Mouse (Mus musculus) mouse embryonic stem cell (cell line): Measurements from ENCODE around the gene Spdye4b.

Experiments used
- in situ Hi-C, 2 experiments: fragments of 300-500 bp; cut with MboI; formaldehyde crosslinking; loops; 1 replicate in 1 of 2; 3 replicates in 1 of 2; pipeline ENCODE4 v1.14.3; 2019 to 2020; ENCODE audit warnings: low sequenced_read_pairs in 2 of 2, low pct_unique_long_range_greater_than_20kb in 1 of 2, mixed read lengths in 1 of 2; ENCODE audit not compliant: unreplicated experiment in 1 of 2

Spdye4b gene

GRCm38 (mm10) chr5:143195166-143195565 is 14.3 kb downstream of the Spdye4b start:
- in situ Hi-C loops = loop anchor here in 1 of 2 experiments (25.0 kb wide), 1 partner anchor 92 kb away; the partner anchor contains the start of gene Zfp853

DNA sequence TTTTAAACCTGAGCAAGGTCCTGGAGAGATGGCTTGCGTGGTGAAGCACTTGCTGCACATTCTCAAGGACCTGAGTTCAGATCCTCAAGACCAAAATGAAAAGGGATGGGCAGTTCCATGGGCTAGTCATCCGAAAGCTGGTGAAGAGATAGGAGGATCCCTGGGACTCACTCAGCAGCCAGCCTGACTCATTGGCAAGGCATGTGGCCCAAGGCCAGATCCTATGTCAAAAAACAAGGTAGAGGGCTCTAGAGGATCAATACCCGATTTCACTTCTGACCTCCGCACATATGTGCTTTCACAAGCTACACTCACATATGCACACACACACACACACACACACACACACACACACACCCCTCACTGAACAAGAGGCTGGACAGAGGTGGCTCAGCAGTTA is 15.7 kb downstream of the Spdye4b start:
- in situ Hi-C loops = loop anchor here in 1 of 2 experiments (25.0 kb wide), 1 partner anchor 91 kb away; the partner anchor contains the start of gene Zfp853

DNA sequence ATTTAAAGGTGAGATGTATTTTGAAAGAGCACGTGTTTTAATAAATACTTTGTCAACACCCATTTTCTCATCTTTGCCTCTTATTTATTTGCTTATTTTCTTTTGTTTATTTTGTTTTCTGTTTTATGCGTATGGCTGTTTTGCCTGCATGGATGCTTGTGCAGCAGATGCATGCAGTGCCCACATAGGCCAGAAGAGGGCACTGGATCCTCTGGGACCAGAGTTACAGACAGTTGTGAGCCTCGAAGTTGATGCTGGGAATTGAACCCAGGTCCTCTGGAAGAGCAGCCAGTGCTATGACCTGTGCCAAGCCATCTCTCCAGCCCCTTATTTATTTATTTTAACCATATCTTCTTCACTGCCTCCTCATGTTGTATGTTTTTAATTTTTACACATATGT is 24.2 kb downstream of the Spdye4b start:
- in situ Hi-C loops = no loop called here

GRCm38 (mm10) chr5:143213832-143214231 is 33.0 kb downstream of the Spdye4b start:
- in situ Hi-C loops = no loop called here

DNA sequence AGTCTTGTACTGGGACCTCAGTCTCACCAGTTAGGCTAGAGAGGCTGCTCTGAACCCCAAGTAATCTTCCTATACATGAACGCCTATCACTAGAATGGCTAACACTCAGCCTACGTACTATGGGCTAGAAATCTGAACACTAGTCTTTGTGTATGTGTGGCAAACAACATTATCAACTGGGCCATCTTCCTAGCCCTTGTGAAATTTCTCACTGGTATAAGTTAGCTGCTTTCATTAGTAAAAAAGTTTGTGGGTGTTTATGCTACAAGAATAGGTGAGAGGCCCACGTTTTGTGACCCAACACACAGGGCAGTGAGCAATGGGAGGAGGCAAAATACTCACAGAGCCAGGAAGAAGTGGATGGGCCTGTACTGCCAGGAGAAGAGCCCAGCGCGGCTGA is 40.2 kb downstream of the Spdye4b start:
- in situ Hi-C loops = no loop called here

DNA sequence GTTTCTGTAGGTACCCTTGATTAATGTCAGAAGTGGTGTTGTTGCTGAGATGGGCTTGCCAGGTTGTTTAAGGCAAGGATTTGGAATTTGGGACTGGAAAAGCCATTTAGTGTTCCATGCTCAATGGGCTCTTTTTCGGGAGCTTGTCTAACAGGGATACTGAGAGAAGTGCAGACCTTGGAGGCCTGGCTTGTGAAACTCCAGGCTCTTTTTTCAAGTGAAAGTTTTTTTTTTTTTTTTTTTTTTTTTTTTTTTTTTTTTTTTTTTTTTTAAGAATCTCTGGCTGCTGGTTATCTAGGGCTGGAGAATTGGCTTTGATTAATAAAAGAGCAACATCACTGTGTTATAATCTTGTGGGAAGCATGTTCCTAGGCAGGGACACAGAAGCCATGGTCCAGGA is 41.5 kb downstream of the Spdye4b start:
- in situ Hi-C loops = no loop called here

GRCm38 (mm10) chr5:143226790-143227189 is 46.0 kb downstream of the Spdye4b start, which contains the start of gene Spdye4a:
Spdye4a (minus strand) TSS chr5:143226890.
- in situ Hi-C loops = no loop called here

DNA sequence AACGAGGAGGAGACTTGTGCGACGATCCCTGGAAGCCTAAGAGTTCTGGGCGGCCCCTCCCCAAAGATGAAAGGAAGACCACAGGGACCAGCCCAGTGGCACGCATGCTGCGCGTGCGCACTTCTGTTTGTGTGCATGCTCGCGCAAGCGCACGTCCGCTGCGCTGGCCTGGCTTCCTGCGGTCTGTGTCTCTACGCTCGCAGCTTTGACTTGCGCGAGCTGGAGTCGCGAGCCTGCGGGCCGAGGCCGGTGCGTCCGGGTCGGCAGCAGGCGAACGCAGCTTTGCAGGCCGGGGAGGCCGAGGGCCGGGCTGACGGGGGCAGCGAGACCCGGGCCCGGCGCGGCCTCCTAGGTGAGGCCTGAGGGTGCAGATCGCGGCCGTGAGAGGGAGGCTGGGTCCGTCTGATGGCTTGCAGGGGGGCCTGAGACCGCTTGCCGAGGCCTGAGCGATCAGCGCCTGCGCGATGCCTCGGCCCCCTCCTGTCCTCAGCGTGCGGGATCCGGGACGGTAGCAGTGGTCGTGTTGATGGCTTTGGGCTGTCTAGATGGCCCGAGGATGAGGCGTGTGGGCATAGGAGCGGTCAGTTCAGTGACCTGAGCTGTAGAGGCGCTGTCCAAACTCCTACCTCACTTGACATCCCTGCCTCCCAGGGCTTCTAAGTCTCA is 54.3 kb downstream of the Spdye4b start, which contains the start of gene Zfp12:
Zfp12 (plus strand) TSS at position 136 of the 666 bp plus-strand sequence.
- in situ Hi-C loops = loop anchor here in 1 of 2 experiments (10.0 kb wide), 1 partner anchor 50 kb away; the partner anchor contains the start of genes Rbak and Spdye4b

DNA sequence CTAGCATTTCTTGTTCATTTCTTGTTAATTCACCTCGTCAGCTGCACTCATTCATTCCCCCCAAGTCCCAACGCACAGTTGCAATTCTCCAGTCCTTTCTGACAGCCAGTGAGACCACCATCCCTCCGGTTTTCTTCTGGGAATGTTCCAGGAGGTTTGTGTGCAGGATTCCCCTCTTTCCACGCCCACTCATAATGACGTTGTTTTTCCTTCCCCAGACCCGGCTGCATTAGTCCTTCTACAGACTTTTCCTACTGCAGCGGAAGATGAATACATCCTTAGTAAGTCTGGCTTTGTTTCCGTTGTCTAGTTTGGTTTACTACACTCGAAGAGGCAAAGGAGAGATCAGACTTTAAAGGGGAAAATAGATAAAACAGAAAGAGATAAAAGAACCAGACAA is 55.2 kb downstream of the Spdye4b start:
- in situ Hi-C loops = loop anchor here in 1 of 2 experiments (10.0 kb wide), 1 partner anchor 51 kb away; the partner anchor contains the start of genes Rbak and Spdye4b

DNA sequence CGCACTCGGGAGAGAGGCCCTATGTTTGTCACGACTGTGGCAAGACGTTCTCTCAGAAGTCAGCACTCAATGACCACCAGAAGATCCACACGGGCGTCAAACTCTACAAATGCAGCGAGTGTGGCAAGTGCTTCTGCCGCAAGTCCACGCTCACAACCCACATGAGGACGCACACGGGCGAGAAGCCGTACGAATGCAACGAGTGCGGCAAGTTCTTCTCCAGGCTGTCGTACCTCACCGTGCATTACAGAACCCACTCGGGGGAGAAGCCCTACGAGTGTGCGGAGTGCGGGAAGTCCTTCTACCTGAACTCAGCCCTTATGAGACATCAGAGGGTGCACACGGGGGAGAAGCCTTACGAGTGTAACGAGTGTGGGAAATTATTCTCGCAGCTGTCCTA is 64.1 kb downstream of the Spdye4b start:
- in situ Hi-C loops = no loop called here

DNA sequence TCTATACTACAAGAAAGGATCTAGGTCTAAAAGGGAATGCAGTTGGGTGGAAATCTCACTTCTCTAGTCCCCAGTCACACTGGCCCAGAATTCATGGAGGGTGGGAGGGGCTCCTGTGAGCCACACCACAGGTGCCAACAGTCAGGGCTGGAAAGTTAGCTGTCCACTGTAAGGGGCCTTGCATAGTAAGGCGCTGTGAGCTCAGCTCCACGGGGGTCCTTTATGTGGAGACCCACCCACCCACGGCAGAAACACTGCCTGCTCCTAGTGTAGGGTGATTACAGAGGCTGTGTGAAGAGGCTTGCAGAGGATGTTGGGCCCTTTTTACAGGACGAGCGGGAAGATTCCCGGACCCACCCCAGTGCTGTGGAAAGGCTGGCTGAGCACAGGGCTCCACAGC is 71.2 kb downstream of the Spdye4b start:
- in situ Hi-C loops = no loop called here

DNA sequence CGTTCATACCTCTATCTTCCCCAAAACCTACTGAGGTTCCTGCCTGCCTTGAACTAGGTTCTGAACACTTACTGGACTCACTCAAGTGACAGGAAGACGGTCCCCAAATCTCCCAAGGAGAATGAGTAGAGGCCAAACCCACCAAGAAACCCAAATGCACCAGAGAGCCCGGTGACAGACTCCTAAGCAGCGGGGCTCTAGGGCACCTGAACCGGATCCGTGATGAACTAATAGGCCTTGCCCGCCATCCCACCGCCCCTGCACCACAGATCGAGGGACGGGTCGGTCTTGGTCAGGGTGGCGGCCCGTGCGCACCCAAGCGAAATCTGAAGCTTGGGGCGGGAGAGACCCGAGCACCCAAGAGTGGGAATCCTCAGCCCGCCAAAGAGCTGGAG is 72.0 kb downstream of the Spdye4b start:
- in situ Hi-C loops = no loop called here

DNA sequence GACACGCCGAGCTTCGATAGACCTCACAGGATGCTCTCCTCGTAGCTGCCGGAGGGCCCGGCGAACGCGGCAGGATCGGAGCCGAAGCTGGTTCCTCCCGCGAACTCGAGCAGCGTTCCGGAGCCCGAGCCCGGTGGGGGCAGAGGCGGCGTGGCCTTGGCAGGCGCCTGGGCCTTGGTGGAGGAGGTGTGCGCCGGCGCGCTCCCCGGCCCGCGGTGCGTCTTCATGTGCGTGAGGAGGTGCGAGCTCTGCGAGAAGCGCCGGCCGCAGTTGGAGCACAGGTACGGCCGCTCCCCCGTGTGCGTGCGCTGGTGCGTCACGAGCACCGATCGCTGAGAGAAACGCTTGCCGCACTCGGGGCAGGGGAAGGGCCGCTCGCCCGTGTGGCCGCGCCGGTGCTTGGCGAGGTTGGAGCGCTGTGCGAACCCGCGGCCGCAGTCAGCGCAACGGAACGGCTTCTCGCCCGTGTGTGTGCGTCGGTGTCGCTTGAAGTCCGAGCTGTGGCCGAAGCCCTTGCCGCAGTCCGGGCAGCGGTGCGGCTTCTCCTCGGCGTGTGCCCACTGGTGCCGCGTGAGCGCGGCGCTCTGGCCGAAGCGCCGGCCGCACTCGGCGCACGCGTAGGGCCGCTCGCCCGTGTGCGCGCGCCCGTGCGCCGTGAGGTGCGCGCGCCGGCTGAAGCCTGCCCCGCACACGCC is 72.5 kb downstream of the Spdye4b start:
- in situ Hi-C loops = no loop called here

DNA sequence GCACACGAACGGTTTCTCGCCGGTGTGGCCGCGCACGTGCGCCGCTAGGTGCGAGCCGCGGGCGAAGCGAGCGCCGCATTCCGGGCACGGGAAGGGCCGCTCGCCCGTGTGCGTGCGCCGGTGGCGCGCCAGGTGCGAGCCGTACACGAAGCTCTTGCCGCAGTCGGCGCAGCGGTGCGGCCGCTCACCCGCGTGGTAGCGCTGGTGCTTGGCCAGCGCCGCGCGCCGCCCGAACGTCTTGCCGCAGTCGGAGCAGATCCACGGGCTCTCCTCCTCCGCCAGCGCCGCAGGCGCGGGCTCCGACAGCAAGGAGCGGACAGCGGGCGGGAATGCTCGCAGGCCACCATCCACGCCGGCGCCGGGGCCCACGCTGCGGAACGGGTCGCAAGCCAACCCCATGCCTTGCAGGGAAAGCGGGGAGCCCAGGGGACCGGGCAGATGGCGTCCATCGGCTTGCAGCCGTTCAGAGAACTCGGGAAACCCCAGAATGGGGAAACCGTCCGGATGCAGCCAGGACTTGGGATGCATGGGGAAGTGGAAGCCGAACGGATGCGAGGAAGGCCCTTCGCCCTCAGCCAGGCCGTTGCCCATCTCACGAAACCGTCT is 73.2 kb downstream of the Spdye4b start:
- in situ Hi-C loops = no loop called here
